Mouse (Mus musculus) frontal cortex, adult 2 months (tissue): ENCODE results near the gene Arl8b. TPM values are rescaled to one million over a fixed set of nuclear protein-coding genes. Genes with fewer than 3 reads are reported as not detected.
"Not testable (repeated sequence)": the region's sequence is repeated elsewhere in the genome, so short reads cannot be mapped to it uniquely, and the experiment has no call there.

Experiments
- DNase-seq, 2 experiments: peaks; one replicate each; pipeline ENCODE4 v3.0.0; 2022; ENCODE audit warnings: low spot score in 1 of 2; ENCODE audit errors: extremely low spot score in 1 of 2
- polyA plus RNA-seq: library from polyadenylated mRNA; depleted of rRNA; stranded (reverse); fragments of >200 nt; gene quantifications from 2 replicates; pipeline ENCODE4 v1.2.3, GENCODE M21; 2012

Gene Arl8b
- polyA plus RNA-seq, 1 experiment = 80.1 TPM

- DNase-seq = no peak
Observed at GRCm38 (mm10) chr6:108833963-108834697, 51.2 kb downstream of the Arl8b start.

- no peak for DNase-seq
Observed at GRCm38 (mm10) chr6:108835765-108836691, 53.1 kb downstream of the Arl8b start.

GRCm38 (mm10) chr6:108837081-108837480 is 54.2 kb downstream of the Arl8b start:
- DNase-seq = no peak

DNA sequence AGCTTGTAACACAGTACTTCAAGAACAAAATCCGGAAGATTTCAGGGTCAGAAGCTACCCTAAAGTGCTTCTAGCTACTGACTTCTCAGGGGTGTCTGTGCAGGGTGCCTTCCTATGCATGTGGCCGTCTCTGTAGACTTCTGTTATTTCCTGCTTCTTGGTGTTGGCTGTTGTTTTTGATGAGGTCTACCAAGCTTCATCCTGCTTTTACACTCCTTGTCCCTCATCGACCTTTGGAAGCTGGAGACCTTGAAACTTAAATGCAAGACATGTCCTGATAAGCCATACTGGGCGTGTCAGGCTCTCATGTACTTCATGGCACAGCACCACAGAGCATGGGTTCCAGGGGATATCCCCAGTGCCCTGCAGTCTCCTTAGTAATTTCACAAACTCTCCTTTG is 55.1 kb downstream of the Arl8b start:
- no peak for DNase-seq

DNA sequence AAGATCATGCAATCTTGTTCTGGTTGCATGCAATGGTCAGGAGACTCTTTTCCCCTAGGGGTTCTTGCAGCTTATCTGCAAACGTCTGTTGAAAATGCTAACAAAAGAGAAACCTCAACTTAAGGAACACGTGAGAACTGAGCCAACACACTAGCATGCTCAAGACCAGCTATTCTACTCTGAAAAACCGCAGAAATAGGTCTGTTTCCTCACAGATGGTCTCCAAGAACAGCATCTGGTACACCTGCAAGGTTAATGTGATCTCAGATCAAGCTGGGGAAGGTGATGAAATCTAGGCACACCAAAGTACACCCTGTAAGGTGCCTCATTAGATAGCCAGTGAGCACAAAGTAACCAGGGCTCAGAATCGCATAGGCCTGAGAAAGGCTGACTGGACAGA is 56.5 kb downstream of the Arl8b start:
- no peak for DNase-seq

DNA sequence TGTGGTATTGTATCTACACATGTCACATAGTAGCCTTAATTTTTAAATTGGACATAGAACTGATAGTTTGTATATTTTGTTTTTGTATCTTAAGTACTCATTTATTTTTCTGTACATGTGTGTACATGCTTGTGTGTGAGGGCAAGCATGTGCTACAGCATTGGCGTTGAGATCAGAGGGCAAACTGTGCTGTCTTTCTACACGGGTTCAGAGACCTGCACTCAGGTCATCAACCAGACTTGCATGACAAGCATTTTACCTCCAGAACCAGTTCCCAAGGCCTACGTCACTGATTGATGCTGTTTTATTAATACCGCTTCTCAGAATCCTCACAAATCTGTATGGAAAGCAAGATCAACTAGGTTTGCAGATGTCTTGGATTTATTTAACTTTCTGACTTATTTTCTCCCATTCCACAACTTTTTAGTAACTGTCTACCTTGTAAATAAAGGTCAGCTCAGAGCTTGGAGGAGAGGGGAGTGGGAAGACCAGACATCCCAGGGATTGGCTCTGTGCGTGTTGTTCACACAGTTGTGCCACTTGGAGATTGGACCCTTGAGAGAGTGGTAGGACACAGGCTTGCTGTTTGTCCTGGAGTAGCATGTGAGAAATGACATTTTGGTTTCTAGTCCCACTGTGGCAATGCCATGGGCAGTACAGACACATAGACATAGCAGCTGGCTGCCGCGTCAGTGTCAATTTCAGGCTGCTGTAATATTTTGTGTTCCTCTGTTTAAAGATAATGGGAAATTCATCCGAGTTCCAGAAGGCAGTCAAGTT is 58.2 kb downstream of the Arl8b start:
- no peak for DNase-seq

GRCm38 (mm10) chr6:108843664-108844063 is 60.8 kb downstream of the Arl8b start:
- DNase-seq = no peak

DNA sequence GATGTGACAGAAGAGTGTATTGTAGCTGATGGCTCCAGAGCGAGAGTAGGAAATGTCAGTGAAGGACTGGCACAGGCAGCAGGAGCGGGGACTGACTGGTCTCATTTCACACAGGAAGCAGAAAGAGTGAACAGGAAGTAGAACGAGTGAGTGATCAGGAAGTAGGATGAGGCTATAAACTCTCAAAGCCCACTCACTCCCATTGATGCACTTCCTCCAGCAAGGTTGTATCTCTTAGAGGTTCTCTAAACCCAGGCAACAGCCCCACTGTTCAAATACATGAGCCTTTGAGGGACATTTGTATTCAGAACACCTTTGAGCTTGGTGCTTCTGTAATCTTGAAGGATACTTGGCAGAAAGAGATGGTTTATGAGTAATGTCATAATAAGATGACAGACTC is 61.2 kb downstream of the Arl8b start:
- DNase-seq = no peak

- no peak for DNase-seq
Observed at GRCm38 (mm10) chr6:108844771-108845170, 61.9 kb downstream of the Arl8b start.

- DNase-seq = no peak
Observed at GRCm38 (mm10) chr6:108852088-108852670, 69.3 kb downstream of the Arl8b start.

- DNase-seq = no peak
Observed at GRCm38 (mm10) chr6:108852986-108853385, 70.1 kb downstream of the Arl8b start.

DNA sequence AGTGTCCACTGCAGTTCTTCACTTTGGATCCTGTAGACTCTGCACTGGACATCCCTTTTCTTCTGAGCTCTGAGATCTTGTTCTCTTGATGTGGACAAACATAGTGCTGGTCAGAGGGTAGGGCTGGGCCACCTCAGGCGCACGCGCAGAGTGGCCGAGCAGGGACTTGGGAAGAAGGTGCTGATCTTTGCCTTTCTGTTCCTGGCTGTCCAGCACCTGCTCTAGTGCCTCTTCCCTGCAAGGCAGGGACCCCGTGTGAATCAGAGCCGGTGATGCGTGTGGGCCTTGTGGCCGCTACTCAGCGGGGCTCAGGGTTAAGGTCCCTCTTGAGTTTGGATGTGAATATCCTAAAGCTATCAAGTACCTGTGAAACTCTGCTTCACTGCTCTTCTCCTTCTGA is 75.7 kb downstream of the Arl8b start:
- no peak for DNase-seq

GRCm38 (mm10) chr6:108861226-108861625 is 78.3 kb downstream of the Arl8b start:
- DNase-seq = no peak

GRCm38 (mm10) chr6:108862548-108862947 is 79.6 kb downstream of the Arl8b start:
- no peak for DNase-seq

DNA sequence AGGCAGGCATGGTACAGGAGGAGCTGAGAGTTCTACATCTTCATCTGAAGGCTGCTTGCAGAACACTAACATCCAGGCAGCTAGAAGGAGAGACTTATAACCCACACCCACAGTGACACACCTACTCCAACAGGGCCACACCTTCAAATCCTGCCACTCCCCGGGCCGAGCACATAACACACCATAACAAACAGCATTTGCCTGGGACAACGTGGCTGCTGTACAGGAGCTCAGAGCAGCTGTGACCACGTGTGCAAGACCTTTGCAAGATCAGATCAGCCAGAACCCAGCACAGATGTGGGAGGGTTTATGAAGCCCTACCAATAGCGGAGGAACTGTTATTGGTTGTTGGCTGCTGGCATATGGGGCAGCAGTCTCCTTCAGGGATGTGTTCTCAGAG is 83.4 kb downstream of the Arl8b start:
- no peak for DNase-seq

DNA sequence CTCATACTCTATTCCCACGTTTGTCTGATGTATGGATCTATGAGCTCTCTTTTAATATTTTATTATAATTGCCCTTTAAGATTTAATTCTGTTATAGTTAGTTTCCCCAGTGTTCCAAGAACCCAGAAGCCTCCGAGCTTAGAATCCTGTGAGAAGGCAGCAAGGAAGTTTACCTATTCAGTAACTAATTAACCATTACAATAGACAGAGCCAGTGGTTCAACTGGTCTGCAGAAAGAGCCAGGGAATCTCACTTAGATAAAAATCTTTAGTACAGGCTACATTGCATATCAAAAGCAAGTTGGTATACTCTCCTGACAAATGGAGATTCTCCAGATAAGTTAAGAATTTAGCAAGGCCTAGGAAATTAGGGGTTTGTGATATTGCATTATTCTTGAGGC is 86.1 kb downstream of the Arl8b start:
- DNase-seq = not testable (repeated sequence)

DNA sequence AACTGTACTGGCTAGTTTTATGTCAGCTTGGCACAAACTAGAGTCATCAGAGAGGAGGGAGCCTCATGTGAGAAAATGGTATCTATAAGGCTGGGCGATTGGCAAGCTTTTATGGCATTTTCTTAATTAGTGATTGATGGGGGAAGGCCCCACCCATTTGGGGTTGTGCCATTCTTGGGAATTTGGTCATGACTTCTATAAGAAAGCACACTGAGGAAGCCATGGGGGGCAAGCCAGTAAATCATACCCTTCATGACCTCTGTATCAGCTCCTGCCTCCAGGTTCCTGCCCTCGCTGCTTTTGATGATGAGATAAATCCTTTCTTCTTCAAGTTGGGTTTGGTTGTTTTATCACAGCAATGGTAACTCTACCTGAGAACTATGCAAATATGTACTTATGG is 87.5 kb downstream of the Arl8b start:
- DNase-seq = no peak

DNA sequence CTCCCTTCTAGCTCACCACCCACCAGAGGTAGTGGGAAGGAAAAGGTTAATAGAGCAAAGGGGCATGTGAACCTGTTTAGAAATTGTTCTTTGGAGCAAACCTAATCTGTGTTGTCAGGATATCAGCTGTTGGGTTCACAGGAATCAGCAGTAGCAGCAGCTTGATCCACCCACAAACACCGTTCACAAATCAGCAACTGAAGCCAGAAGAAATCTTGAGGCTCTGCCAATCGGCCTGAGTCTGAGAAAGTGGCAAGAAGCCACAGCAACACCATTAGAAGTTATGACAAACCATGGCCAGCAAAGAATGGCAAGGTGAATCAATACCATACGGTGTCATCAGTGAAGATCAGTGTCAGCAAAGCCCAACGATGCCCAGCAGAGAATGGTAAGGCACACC is 88.4 kb downstream of the Arl8b start:
- DNase-seq = no peak
